Mouse (Mus musculus) activated CD4-positive, CD25-positive, alpha-beta regulatory T cell, adult 4 months (primary cell): ENCODE measurements around the gene Ap5z1. TPM values are rescaled to one million over a fixed set of nuclear protein-coding genes. Genes with fewer than 3 reads are reported as not detected.

ENCODE experiments used
- ATAC-seq: one replicate; pipeline ENCODE4 v1.8.0; 2017
- polyA plus RNA-seq, 2 experiments: library from polyadenylated mRNA; unstranded; fragments of 100-300 nt; shearing (Covaris generic); gene quantifications; one replicate each; pipeline ENCODE4 v1.2.1; 2017

Ap5z1 gene
- polyA plus RNA-seq, 2 experiments from 2014 or later: 12.0 to 24.8 TPM

- ATAC-seq: no peak
Measured at GRCm38 (mm10) chr5:142524711-142525464, 61.1 kb downstream of the Ap5z1 start.

Other genes with a start within 250 kb of the Ap5z1 start
- gene Foxk1, start 62.4 kb upstream of the Ap5z1 start, polyA plus RNA-seq: 10 to 100 TPM in 1 of 2 experiments, 1 to 10 TPM in 1; 9.4 to 13.3 TPM
- not detected for gene Papolb, start 66.1 kb downstream of the Ap5z1 start, polyA plus RNA-seq
- gene Radil, start 87.2 kb downstream of the Ap5z1 start, polyA plus RNA-seq: not detected
- not detected for gene Mmd2, start 144.9 kb downstream of the Ap5z1 start, polyA plus RNA-seq
- gene Wipi2, start 163.8 kb downstream of the Ap5z1 start, polyA plus RNA-seq: 10 to 100 TPM; 14.6 to 15.9 TPM
- under 1 TPM; 0.50 to 0.86 TPM for gene Slc29a4, start 228.6 kb downstream of the Ap5z1 start, polyA plus RNA-seq